Mouse (Mus musculus) thymus, adult 2 months (tissue): ENCODE measurements around the gene Morc3.

Source experiments
- CTCF ChIP-seq: fragments of 200-500 bp; IDR thresholded peaks from 2 replicates; pipeline ENCODE4 v1.5.1; 2012; ENCODE audit warnings: mild to moderate bottlenecking, control low read depth, low read length, moderate library complexity, borderline replicate concordance; ENCODE audit not compliant: control insufficient read depth, poor library complexity, insufficient read depth; ENCODE audit errors: extremely low read depth
- POLR2A ChIP-seq: fragments of 200-500 bp; IDR thresholded peaks from 2 replicates; pipeline ENCODE4 v1.6.1; 2012; ENCODE audit warnings: mild to moderate bottlenecking, low read length, control low read depth, moderate library complexity; ENCODE audit not compliant: control insufficient read depth, poor library complexity, insufficient read depth; ENCODE audit errors: extremely low read depth

GRCm38 (mm10) chr16:93807167-93807566, 24.8 kb upstream of the Morc3 start:
- TF ChIP-seq CTCF (no peak), POLR2A (no peak)
